Mouse (Mus musculus) liver, adult 2 months (tissue): ENCODE data around the gene Fkbp10. TPM values are rescaled to one million over a fixed set of nuclear protein-coding genes. Genes with fewer than 3 reads are reported as not detected.

Source experiments
- DNase-seq: peaks from one replicate; pipeline ENCODE4 v3.0.0-alpha.2; 2011; ENCODE audit warnings: low read depth, low spot score; ENCODE audit errors: extremely low read depth
- H3K27ac ChIP-seq: fragments of 200-500 bp; replicated peaks from 2 replicates; pipeline ENCODE4 v1.5.1; 2012; ENCODE audit warnings: low read depth, mild to moderate bottlenecking, control low read depth, inconsistent platforms, low read length; ENCODE audit not compliant: insufficient read depth
- H3K27me3 ChIP-seq: fragments of 200-500 bp; 2 replicates; pipeline ENCODE4 v1.6.1; 2012; ENCODE audit warnings: mild to moderate bottlenecking, moderate library complexity, low read length, inconsistent platforms; ENCODE audit not compliant: control insufficient read depth, insufficient read depth
- H3K36me3 ChIP-seq: fragments of 200-500 bp; 2 replicates; pipeline ENCODE4 v1.6.1; 2012; ENCODE audit warnings: low read length, inconsistent platforms; ENCODE audit not compliant: control insufficient read depth, insufficient read depth
- H3K4me1 ChIP-seq: fragments of 200-500 bp; 2 replicates; pipeline ENCODE4 v1.6.1; 2011; ENCODE audit warnings: low read length; ENCODE audit not compliant: control insufficient read depth, insufficient read depth
- H3K4me3 ChIP-seq: fragments of 200-500 bp; 2 replicates; pipeline ENCODE4 v1.5.1; 2011; ENCODE audit warnings: low read depth, mild to moderate bottlenecking, control low read depth, low read length, moderate library complexity; ENCODE audit not compliant: insufficient read depth
- H3K79me2 ChIP-seq: fragments of 200-500 bp; 2 replicates; pipeline ENCODE4 v1.6.1; 2012; ENCODE audit warnings: inconsistent platforms, mild to moderate bottlenecking, low read length, moderate library complexity; ENCODE audit not compliant: control insufficient read depth, insufficient read depth
- H3K9ac ChIP-seq: fragments of 200-500 bp; 2 replicates; pipeline ENCODE4 v1.6.1; 2012; ENCODE audit warnings: low read depth, mild to moderate bottlenecking, control low read depth, inconsistent platforms, low read length
- CTCF ChIP-seq: fragments of 200-500 bp; IDR thresholded peaks from 2 replicates; pipeline ENCODE4 v1.5.1; 2011; ENCODE audit warnings: low read depth, low read length, control low read depth
- POLR2A ChIP-seq: fragments of 200-500 bp; IDR thresholded peaks from 2 replicates; pipeline ENCODE4 v1.6.1; 2011; ENCODE audit warnings: low read length, control low read depth; ENCODE audit not compliant: insufficient read depth; ENCODE audit errors: extremely low read depth
- WGBS: fragments of 180-500 bp; shearing (Covaris S2); methylation state at CpG from one replicate; pipeline ENCODE4 v1.1.7; 2018; 5-methylcytosine and 5-hydroxymethylcytosine counted together
- polyA plus RNA-seq: library from polyadenylated mRNA; depleted of rRNA; stranded (reverse); fragments of >200 nt; gene quantifications from 2 replicates; pipeline ENCODE4 v1.2.3, GENCODE M21; 2012
- total RNA-seq: library from RNA; depleted of rRNA; stranded (reverse); fragments of >200 nt; gene quantifications from 2 replicates; pipeline ENCODE4 v1.2.3, GENCODE M21; 2014

Fkbp10 gene
- total and polyA plus RNA-seq, 2 experiments: 1.1 to 1.7 TPM

DNA sequence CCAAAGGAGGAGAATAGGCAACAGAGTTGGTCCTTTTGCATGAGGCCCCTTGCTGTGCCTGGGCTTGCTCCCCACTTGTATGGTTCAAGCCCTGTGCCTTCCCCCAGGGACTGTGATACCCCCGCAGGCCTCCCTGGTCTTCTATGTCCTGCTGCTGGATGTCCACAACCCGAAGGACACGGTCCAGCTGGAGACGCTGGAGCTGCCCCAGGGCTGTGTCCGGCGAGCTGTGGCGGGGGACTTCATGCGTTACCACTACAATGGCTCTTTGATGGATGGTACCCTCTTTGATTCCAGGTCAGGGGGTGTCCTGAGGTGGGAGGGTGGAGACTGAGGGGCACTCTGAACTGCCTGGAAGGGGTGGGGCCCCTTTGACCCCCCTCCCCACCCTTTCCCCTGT is 6.0 kb downstream of the Fkbp10 start:
- Histone ChIP-seq H3K79me2 (no peaks in the 10 kb centered on the region), H3K36me3 (no peaks in the 10 kb centered on the region), H3K27me3 (no peaks in the 10 kb centered on the region), H3K27ac (no peak overlapping the region), H3K4me3 (no peak overlapping the region), H3K4me1 (no peaks in the 10 kb centered on the region), H3K9ac (no peak overlapping the region)
- 92% methylated on average over 8 of the region's 8 CpGs for WGBS
- DNase-seq: no peak
- TF ChIP-seq POLR2A: no peak
- no peak for TF ChIP-seq CTCF

DNA sequence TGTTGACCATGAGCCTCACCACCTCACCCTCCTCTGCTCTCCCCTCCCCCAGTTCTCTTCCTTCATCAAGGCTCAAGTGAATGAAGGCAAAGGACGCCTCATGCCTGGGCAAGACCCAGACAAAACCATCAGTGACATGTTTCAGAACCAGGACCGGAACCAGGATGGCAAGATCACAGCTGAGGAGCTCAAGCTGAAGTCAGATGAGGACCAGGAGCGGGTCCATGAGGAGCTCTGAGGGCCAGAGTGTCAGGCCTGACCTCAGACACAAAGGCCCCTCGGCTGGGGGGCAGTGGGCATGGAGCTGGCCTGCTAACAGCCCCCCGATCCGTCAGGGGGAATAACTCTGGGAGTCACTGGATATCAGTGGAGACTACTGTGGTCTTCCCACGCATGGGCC is 8.3 kb downstream of the Fkbp10 start:
- H3K79me2 ChIP-seq: no peaks in the 10 kb centered on the region
- WGBS: 94% methylated on average over 7 of the region's 7 CpGs

DNA sequence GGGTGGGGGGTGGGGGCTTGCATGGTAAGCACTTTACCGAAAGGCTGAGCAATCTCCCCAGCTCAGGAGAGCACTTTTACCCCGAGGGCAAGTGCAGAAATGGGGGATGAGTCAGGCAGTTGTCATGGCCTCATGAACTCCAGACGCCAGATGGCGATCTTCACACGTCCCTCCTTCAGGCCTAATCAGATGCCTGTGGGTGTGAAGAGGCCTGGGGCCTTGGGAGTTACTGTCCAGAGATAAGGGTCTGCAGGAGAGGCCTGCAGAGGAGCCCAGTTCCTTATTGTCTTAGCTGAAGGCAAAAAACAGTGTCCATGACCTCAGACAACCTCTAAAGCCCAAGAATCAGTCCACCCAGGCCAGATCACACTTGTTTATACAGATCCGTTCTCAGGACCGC is 10.4 kb downstream of the Fkbp10 start:
- no peak for TF ChIP-seq POLR2A
- peak; percentile 81 for TF ChIP-seq CTCF
- no peaks in the 10 kb centered on the region for H3K79me2 ChIP-seq
- WGBS: 53% methylated on average over 7 of the region's 7 CpGs
- peak; percentile 45 for DNase-seq
- H3K4me3 ChIP-seq: no peak overlapping the region
- H3K36me3 ChIP-seq: no peaks in the 10 kb centered on the region
- no peaks in the 10 kb centered on the region for H3K27me3 ChIP-seq
- H3K4me1 ChIP-seq: no peaks in the 10 kb centered on the region
- no peak overlapping the region for H3K9ac ChIP-seq
- H3K27ac ChIP-seq: no peak overlapping the region

More for the DNA sequence above, 8.3 kb downstream of the Fkbp10 start:
- H3K27me3 ChIP-seq: no peaks in the 10 kb centered on the region
- TF ChIP-seq CTCF (no peak), POLR2A (no peak)
- H3K9ac ChIP-seq: no peak overlapping the region
- H3K4me1 ChIP-seq: no peaks in the 10 kb centered on the region
- H3K36me3 ChIP-seq: no peaks in the 10 kb centered on the region
- no peak overlapping the region for H3K4me3 ChIP-seq
- no peak overlapping the region for H3K27ac ChIP-seq
- no peak for DNase-seq

DNA sequence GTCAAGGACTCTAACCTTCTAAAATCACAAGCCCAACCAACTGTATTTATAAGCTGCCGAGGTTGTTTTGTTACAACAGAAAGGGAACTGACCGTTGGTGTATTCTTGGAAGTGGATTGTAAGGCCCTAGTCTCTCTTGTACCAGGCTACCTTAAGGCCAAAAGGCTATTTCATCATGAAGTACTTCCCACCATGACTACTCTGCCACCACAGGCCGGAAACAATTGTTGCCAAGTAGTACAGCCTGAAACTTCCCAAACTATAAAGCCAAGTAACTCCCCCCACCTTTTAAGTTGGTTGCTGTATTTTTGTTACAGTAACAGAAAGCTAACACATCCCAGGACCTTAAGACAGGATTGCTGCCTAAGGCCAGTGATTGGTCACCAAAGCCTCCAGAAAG is 11.3 kb downstream of the Fkbp10 start:
- Histone ChIP-seq H3K4me1 (no peaks in the 10 kb centered on the region), H3K9ac (no peak overlapping the region), H3K36me3 (no peaks in the 10 kb centered on the region), H3K27me3 (no peaks in the 10 kb centered on the region), H3K79me2 (no peaks in the 10 kb centered on the region), H3K4me3 (no peak overlapping the region), H3K27ac (no peak overlapping the region)
- 84% methylated on average over 3 of the region's 3 CpGs for WGBS
- DNase-seq: no peak
- TF ChIP-seq CTCF: no peak
- no peak for TF ChIP-seq POLR2A

DNA sequence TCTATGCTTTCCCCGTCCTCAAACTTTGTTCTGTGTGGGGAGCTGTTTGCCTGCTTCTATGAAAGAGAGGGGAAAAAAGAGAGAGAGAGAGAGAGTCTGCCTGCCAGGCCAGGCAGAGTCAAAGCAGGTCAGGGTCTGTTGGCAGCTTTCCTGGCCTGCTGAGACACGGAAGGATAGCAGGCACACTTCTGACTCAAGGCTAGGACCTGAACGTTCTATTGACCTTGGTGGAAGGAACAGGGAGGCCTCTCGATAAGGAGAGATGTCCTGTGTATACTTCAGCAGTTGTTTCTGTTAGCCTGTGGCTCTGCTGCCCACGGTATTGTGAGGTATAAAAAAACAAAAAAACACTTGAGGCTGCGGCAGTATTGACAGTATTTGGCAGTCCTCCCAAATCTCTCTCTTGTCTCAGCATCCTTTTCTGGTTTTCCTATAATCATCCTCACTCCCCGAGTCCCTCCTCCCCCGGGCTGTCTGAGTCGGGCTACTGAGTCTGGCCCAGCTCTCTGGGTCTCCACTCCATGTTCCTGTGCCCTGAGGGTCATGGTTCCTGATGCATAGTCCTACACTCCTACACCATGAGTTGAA is 13.2 kb downstream of the Fkbp10 start:
- H3K36me3 ChIP-seq: no peaks in the 10 kb centered on the region
- H3K4me1 ChIP-seq: no peaks in the 10 kb centered on the region
- 57% methylated on average over 9 of the region's 9 CpGs for WGBS
- DNase-seq: no peak
- no peak overlapping the region for H3K27ac ChIP-seq
- H3K4me3 ChIP-seq: no peak overlapping the region
- TF ChIP-seq CTCF (no peak), POLR2A (no peak)
- no peaks in the 10 kb centered on the region for H3K79me2 ChIP-seq
- no peak overlapping the region for H3K9ac ChIP-seq
- no peaks in the 10 kb centered on the region for H3K27me3 ChIP-seq

DNA sequence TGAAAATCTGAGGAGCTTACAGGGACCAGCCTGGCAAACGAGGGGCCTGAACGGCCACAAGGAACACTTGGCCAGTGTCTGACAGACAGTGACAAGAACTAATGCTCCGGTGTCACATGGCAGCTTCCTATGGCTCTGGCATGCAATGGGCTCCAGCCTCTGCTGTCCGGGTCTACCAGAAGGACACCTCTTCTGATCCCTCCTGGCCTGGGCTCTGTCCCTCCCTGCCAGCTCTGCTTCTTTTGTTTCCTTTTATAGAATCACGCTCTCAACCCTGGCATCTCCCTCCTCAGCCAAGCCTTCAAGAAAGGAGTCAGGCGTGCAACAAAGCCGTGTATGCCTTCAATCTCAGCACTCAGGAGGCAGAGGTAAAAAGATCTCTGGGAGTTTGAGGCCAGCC is 14.6 kb downstream of the Fkbp10 start:
- Histone ChIP-seq H3K4me1 (no peaks in the 10 kb centered on the region), H3K9ac (no peak overlapping the region), H3K36me3 (no peaks in the 10 kb centered on the region), H3K27me3 (no peaks in the 10 kb centered on the region), H3K79me2 (no peaks in the 10 kb centered on the region), H3K27ac (no peak overlapping the region), H3K4me3 (no peak overlapping the region)
- 95% methylated on average over 7 of the region's 7 CpGs for WGBS
- TF ChIP-seq POLR2A: no peak
- no peak for TF ChIP-seq CTCF
- no peak for DNase-seq
